Mouse (Mus musculus): ENCODE measurements around the gene Kir3dl1. TPM values are rescaled to one million over a fixed set of nuclear protein-coding genes. Genes with fewer than 3 reads are reported as not detected.
"Not testable (repeated sequence)": the region's sequence is repeated elsewhere in the genome, so short reads cannot be mapped to it uniquely, and the experiment has no call there.

The Kir3dl1 gene
- not detected in 2 replicates for total RNA-seq (2017)

DNA sequence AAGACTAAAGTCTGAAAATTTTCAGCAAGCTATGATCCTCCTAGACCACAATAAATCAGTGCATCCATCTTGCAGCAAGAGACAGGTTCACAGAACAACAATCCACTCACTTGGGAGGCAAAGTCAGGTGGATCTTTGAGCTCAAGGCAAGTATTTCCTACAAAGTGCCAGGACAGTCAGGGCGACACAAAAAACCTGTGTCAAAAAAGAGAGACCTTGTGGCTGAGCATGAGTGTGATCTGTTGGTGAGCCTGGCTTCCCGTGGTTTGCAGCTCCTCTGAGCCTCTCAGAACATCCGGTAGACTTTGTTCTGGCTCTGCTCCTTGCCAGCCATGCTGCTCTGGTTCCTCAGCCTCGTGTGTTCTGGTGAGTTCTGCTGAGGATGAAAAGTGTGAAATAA, at the start of gene Kir3dl1:
Gene Kir3dl1 (plus strand): TSS at position 301 of the 400 bp plus-strand sequence.
- not testable (repeated sequence) for ATAC-seq (ENCODE audit: extremely low read depth, insufficient number of reproducible peaks, low FRiP score, poor library complexity, severe bottlenecking)

DNA sequence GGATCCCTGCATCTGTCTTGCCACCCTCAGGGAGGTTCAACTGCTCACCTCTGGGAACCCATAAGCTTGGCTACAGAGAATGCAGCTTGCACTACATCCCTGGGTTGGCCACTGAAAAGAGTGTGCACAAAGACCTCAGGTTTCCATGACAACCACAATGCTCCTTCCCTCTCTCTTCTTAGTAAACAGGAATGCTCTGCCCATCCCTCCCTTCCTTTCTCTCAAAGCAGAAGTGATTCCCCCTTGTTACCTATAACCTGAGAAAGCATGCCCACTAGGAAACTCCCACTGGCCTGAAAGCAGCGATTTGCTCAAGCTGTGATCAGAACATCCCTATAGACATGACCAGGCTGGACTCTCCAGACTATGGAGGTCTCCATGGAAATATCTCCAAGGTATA, 26.2 kb downstream of the Kir3dl1 start, which contains the start of gene Kir3dl2:
Gene Kir3dl2 (minus strand): TSS at position 101 of the 400 bp plus-strand sequence.
- ATAC-seq (ENCODE audit: extremely low read depth, insufficient number of reproducible peaks, low FRiP score, poor library complexity, severe bottlenecking), result not testable (repeated sequence)

- ATAC-seq (ENCODE audit: extremely low read depth, insufficient number of reproducible peaks, low FRiP score, poor library complexity, severe bottlenecking), result not testable (repeated sequence)
Measured at GRCm38 (mm10) chrX:136569094-136569493, 51.3 kb downstream of the Kir3dl1 start.

Other genes with a start within 250 kb of the Kir3dl1 start
- 8.5 and 8.8 TPM in 2 replicates for gene Bex3, start 247.7 kb upstream of the Kir3dl1 start, total RNA-seq (2017)
- not detected in 2 replicates for gene Kir3dl2, start 26.1 kb downstream of the Kir3dl1 start, total RNA-seq (2017)
- not detected in 2 replicates for gene Tceal3, start 72.8 kb downstream of the Kir3dl1 start, total RNA-seq (2017)
- 0.12 and 0.35 TPM in 2 replicates for gene Tceal1, start 190.0 kb downstream of the Kir3dl1 start, total RNA-seq (2017)
- gene Morf4l2, start 225.7 kb downstream of the Kir3dl1 start, total RNA-seq (2017), result 128 and 145 TPM in 2 replicates

Measured in neutrophil, adult 5-6 weeks (primary cell).